Mouse (Mus musculus) lung, postnatal 0 days (tissue): ENCODE measurements at regions not wholly inside any gene's neighbourhood (a gene's known extent, or its start where the extent isn't known, plus 50 kb on each side); places are given as distances from the start of the nearest gene placed in this dataset.

Experiments
- CTCF ChIP-seq: IDR thresholded peaks from 2 replicates; pipeline ENCODE4 v1.5.1; 2016; ENCODE audit warnings: antibody characterized with exemption, mild to moderate bottlenecking
- EP300 ChIP-seq: IDR thresholded peaks from 2 replicates; pipeline ENCODE4 v1.6.1; 2016; ENCODE audit warnings: antibody characterized with exemption, mild to moderate bottlenecking, control low read depth

GRCm38 (mm10) chr10:125490395-125490794, 101.1 kb upstream of the Slc16a7 start:
- TF ChIP-seq EP300, result no peak
- no peak for TF ChIP-seq CTCF
